Mouse (Mus musculus): ENCODE results near the gene Vps52.

The Vps52 gene

DNA sequence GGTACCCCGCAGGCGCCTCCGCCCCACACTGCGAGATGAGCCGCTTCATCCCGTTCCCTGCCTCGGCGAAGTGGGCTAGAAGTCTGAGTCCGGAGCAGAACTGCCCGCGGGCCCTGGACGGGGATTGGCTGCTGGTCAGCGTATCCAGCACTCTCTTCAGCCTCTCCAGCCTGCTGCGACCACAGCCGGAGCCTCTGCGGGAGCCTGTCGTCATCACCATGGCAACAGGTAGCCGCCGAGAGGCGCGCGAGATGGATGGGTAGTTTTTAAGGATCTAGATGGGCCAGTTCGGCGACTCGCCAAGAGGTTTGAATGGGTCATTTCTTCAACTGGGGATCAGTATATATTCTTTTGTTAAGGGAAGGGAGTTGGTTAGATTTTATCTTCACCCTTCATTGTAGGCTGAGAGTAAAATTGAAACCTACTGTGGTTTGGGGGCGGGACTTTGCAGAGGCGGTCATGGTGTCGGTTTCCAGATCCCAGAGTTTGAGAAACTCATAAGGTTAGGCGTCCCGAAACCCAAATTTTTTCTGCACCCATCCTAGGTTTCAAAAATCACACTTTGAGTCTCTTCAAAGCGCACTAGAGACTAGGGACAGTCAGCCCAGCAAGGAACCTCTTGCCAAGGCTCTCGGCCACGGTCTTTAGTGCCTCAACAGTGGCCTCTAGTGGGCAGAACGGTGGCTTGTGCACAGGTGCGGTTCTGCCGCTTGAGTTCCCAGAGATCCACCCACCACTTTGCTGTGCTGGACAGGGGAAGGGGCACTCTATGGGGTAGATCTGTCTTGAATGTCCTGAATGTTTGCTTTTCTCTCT lies 35.1 kb upstream of the Vps52 start:
- no peak for DNase-seq (ENCODE audit: extremely low read depth, low read depth)

GRCm38 (mm10) chr17:33921361-33921760 lies 34.3 kb upstream of the Vps52 start:
- DNase-seq (ENCODE audit: extremely low read depth, low read depth) = no peak

GRCm38 (mm10) chr17:33924577-33925283 lies 30.9 kb upstream of the Vps52 start:
- peak; percentile 61 for DNase-seq (ENCODE audit: extremely low read depth, low read depth)

DNA sequence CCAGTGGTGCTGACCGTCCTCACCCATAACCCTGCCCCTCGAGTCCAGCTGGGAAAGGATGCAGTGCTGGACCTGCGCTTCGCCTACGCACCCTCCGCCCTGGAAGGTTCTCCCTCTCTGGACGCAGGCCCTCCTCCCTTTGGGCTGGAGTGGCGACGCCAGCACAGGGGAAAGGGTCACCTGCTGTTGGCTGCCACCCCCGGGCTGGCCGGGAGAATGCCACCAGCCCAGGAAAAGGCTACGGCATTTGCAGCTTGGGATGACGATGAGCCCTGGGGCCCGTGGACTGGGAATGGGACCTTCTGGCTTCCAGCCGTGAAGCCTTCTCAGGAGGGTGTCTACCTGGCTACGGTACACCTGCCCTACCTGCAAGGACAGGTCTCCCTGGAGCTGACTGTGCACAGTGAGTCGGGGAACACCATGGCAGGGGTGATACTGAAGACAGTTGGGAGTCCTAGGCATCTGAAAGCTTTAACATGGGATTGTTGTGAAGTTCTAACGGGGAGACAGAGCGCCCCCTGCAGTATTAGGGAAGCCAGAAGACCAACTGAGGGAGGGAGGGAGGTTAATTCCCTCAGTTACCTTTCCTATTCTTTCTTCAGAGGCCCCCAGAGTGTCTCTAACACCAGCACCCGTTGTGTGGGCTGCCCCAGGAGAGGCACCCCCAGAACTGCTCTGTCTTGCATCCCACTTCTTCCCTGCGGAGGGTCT lies 30.1 kb upstream of the Vps52 start:
- no peak for DNase-seq (ENCODE audit: extremely low read depth, low read depth)

DNA sequence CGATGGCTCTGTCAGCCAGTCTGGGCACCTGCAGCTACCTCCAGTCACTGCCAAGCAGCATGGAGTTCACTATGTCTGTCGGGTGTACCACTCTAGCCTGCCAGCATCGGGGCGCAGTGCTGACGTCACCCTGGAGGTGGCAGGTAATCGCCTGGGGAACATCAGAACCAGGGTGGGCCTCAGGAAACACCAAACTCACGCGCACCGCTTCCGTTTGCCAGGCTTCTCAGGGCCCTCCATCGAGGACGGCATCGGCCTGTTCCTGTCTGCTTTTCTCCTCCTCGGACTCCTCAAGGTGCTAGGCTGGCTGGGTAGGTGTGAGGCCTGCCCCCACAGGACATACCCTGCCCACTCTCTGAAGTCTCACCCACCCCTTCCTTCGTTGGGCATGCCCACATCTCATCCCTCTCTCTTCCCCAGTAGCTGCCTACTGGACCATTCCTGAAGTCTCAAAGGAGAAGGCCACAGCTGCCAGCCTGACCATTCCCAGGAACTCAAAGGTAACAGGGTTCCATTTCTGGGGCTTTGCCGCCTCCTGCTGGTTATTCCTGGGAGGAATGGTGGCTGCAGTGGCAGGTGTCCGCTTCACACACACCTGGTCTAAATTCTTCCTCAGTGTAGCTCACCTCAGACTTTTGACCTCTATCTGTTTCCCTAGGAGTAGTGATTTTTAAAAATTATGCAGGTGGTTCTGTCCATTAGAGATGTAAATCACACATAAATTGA lies 29.2 kb upstream of the Vps52 start:
- no peak for DNase-seq (ENCODE audit: extremely low read depth, low read depth)

DNA sequence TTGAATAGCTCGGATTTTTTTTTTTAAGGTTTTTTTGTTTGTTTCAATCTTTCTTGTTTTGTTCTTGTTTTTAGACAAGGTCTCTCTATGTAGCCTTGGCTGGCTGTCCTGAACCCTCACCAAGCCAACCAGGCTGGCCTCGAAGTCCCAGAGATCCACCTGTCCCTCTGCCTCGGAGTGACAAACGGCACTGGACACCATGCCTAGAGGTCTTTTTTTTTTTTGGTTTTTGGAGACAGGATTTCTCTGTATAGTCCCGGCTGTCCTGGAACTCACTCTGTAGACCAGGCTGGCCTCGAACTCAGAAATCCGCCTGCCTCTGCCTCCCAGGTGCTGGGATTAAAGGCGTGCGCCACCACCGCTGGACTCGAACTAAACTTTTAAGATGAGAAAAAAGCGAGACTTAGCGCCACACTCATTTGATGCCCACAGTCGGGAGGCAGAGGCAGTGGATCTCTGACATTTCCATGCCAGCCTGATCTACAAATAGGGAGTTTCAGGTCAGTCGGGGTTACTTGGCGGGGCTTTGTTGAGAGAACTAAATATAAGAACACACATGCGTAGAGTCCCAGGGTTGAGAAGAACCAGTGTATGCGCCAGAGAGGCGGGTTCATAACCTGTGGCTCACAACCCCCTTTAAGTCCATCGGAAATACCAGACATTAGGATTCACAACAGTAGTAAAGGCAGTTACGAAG lies 27.2 kb upstream of the Vps52 start:
- DNase-seq (ENCODE audit: extremely low read depth, low read depth) = no peak

- peak; percentile 70 for DNase-seq (ENCODE audit: extremely low read depth, low read depth)
Measured at GRCm38 (mm10) chr17:33929371-33930279, 26.0 kb upstream of the Vps52 start, which contains the start of gene Rgl2. TSS of gene Rgl2 (plus strand) at chr17:33929543.

GRCm38 (mm10) chr17:33930280-33931158 lies 25.1 kb upstream of the Vps52 start:
- no peak for DNase-seq (ENCODE audit: extremely low read depth, low read depth)

GRCm38 (mm10) chr17:33931159-33931866 lies 24.3 kb upstream of the Vps52 start:
- no peak for DNase-seq (ENCODE audit: extremely low read depth, low read depth)

GRCm38 (mm10) chr17:33931947-33932346 lies 23.7 kb upstream of the Vps52 start:
- DNase-seq (ENCODE audit: extremely low read depth, low read depth) = no peak

DNA sequence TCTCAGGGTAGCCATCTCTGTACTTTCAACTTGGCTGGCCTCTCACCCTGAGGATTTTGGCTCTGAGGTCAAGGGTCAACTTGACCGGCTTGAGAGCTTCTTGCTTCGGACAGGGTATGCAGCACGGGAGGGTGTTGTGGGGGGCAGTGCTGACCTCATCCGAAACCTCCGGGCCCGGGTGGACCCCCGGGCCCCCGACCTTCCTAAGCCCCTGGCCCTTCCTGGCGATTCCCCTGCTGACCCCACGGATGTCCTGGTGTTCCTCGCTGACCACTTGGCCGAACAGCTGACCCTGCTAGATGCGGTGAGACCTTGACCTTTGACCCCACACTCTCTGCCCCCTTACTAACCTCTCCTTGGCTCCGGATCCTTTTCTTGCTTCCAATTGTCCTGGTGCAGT lies 23.2 kb upstream of the Vps52 start:
- DNase-seq (ENCODE audit: extremely low read depth, low read depth) = no peak

GRCm38 (mm10) chr17:33932970-33933369 lies 22.6 kb upstream of the Vps52 start:
- DNase-seq (ENCODE audit: extremely low read depth, low read depth) = no peak

GRCm38 (mm10) chr17:33935422-33936055 lies 20.1 kb upstream of the Vps52 start:
- no peak for DNase-seq (ENCODE audit: extremely low read depth, low read depth)

DNA sequence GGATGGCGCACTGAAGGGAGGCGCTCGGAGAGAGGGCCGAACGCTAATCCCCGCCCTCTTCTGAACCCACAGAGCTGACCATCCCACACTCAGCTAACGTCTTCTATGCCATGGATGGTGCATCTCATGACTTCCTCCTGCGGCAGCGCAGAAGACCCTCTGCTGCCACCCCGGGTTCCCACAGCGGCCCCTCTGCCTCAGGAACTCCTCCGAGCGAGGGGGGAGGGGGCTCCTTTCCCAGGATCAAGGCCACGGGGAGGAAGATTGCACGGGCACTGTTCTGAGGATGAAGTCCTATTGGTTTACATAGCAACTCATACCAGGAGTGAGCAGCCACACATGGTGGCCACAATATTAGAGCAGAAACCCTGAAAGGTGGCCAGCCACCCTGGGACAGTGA lies 18.6 kb upstream of the Vps52 start:
- DNase-seq (ENCODE audit: extremely low read depth, low read depth) = no peak

GRCm38 (mm10) chr17:33938783-33939182 lies 16.8 kb upstream of the Vps52 start:
- DNase-seq (ENCODE audit: extremely low read depth, low read depth) = no peak

GRCm38 (mm10) chr17:33940206-33940805 lies 15.3 kb upstream of the Vps52 start, which contains the start of the genes Pfdn6 and Wdr46:
TSS of gene Pfdn6 (minus strand) at chr17:33940343.
TSS of gene Wdr46 (plus strand) at chr17:33940660.
- peak; percentile 93 for DNase-seq (ENCODE audit: extremely low read depth, low read depth)

DNA sequence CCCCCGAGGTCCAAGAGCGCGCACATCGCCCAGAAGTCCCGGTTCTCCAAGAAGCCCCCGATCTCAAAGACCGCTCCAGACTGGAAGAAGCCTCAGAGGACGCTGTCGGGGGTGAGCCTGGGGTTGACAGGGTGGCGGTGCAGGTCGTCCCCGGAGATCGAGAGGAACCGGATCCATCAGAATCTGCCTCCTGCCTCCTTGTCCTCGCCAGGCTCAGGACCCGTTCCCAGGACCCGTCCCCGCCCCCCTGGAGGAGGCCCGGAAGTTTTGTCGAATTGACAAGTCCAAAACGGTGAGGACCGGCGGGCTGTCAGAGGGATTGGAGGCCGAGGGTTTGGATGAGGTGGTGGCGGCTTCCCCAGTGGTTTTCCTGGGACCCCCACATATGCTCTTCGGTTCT lies 14.6 kb upstream of the Vps52 start:
- no peak for DNase-seq (ENCODE audit: extremely low read depth, low read depth)
